Mouse (Mus musculus): ENCODE data around the gene Kcmf1.

Gene Kcmf1

DNA sequence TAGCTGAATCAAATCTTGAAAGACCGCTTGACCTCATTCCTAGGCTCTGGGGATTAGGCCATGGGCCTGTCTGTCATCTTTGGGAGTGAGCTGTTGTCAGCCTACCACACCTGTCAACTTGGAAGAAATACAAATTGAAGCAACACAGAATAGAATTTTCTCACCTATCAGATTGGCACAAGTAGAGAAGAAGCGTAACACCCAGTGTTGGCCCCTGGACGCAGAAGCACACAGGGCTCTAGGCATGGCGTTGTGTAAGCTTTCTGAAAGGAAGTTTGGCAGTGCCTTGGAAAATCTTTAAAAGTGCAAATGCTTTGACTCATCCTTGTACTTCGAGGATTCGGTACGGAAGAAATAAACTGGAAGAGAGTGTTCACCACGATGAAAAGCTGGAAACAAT is 107.1 kb downstream of the Kcmf1 start:
- no peak for DNase-seq (ENCODE audit: low read depth in 1 of 2, low spot score in 2 of 2)

All from monocyte, adult 2 months (primary cell).